Mouse (Mus musculus): Measurements from ENCODE around the gene Scaf4.

Scaf4 gene

GRCm38 (mm10) chr16:90283905-90284891 is at the start of gene Scaf4:
Gene Scaf4, minus strand, starts transcription at chr16:90284503.
- DNase-seq (ENCODE audit: low spot score in 2 of 2) = peak; percentile 86 to 92

DNA sequence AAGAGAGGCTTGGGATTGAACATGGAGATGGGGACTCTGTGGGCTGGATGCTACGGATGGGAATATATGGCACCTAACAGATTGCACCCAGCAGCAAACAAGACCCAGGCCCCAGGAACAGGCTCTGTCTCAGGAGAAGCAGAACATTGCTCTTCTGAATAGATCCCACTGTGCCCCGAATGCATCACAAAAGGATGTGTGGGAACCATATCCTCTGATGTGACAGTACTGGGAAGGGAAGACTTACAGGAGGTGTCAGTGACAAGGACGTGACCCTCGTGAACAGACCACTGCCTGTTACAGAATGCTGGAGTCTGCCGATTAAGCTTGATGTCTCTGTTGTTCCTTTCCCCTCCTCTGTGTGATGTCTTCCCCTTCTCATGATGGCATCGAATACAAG is 48.2 kb upstream of the Scaf4 start:
- no peak for DNase-seq (ENCODE audit: low spot score in 2 of 2)

DNA sequence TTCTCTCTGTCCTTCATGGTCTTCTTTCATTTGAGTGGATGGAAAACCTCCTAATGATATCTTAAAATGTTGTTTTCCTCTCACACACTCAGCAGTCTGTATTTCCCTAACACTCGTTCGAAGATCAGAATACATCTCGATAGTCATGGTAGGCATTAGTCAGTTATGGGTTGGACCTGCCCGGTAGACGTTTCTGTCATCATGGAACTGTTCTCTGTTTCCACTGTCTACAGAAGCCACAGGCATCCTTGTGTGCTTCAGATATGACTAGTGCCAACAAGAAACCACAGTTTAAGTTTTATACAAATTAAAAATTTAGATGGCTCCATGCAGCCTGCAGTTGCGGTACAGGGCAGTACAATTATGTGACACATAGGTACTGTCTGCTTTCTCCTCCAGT is 46.7 kb upstream of the Scaf4 start:
- DNase-seq (ENCODE audit: low spot score in 2 of 2) = no peak

DNA sequence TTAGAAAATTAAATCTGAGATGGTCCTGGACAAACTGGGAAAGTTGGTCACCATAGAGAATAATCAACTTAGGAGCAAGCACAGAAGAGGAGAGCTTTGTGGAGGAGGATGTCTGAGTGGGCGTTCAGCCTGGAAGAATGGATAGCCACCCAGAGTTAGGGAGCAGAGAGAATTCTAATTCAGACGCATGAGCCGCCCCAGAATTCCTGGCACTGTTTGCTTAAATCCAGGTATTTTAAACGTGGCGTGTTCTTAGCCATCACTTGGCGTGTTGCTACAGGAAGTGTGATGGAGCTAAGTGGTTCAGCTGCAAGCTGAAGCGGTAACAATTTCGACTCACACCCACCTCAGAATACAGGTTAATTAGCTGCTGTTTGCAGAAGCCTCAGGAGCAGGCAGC is 45.2 kb upstream of the Scaf4 start:
- no peak for DNase-seq (ENCODE audit: low spot score in 2 of 2)

- peak; percentile 82 to 87 for DNase-seq (ENCODE audit: low spot score in 2 of 2)
These were observed 38.7 kb upstream of the Scaf4 start for GRCm38 (mm10) chr16:90322850-90323528.

DNA sequence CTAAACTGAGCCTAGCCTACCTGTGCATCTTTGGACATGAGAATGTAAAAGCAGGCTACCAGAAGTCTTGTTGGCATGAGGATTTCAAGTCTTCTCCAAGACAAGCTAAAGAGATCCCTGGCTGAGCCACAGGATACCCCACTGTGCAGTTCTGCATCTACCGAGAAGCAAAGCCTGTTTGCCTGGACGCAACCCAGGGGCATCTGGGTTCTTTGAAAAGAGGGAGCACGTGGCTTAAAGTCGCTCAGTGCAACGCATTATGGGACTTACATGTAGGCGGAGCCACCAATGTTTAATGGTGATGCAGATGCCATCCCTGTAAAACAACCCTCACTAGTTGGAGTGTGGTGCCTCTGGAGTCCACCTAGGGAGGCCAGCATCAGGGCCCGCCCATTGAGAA is 35.0 kb upstream of the Scaf4 start:
- DNase-seq (ENCODE audit: low spot score in 2 of 2) = no peak

DNA sequence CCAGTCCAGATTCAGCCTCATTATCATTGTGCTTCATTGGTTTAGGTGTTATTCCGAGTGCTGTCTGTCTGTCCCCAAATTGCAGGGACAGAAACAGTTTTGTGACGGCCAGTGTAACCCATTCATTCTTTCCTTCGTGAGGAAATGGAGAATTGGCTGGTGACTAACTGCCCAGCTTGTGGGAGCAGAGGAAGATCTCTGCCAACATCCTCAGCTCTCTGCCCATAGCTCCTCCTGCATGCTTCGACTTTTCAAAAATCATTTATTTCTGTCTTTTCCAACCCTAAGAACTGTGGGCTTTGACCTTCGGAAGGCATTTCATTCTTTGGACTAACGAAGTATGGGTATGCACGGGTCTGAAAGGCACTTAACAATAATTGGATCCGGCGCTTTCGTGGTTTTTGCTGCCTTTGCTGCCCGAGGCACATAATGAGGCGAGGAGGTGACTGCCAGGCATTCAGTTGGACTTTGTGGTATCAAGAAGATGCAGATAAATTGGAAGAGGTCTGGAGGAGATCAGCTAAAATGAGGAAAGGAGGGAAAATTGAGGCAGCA is 34.1 kb upstream of the Scaf4 start:
- DNase-seq (ENCODE audit: low spot score in 2 of 2) = no peak

DNA sequence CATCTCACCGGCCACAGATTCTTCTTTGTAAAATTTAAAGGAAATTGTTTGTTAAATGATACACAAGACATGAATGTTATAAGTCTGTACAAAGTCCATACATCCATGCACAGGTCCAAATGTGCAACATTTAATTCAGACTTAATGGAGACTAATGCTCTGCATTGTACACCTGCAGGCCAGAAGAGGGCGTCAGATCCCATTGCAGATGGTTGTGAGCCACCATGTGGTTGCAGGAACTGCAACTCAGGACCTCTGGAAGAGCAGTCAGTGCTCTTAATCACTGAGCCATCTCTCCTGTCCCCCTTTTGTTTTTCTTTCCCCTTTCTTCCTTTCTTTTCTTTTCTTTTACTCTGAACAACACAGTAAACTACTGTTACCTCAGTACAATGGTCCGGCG is 33.5 kb upstream of the Scaf4 start:
- no peak for DNase-seq (ENCODE audit: low spot score in 2 of 2)

DNA sequence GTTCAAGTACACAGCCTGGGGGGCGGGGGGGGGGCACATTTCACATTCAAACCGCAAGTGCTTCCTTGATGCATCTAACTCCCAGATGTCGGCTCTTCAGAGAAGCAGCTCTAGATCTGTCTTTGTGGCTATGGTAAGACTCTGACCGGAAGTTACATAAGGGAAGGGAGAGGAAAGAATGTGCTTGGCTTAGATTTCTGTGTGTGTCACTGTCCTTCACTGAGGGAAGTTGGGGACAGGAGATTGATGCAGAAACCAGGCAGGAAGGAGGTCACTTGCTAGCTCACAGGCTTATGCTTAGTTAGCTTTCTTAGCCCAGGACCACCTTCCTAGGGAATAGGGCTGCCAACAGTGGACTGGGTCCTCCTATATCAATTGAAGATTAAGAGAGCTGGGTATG is 31.6 kb upstream of the Scaf4 start:
- DNase-seq (ENCODE audit: low spot score in 2 of 2) = no peak

- no peak for DNase-seq (ENCODE audit: low spot score in 2 of 2)
These were observed 28.3 kb upstream of the Scaf4 start for GRCm38 (mm10) chr16:90312449-90313082.

- no peak for DNase-seq (ENCODE audit: low spot score in 2 of 2)
These were observed 26.3 kb upstream of the Scaf4 start for GRCm38 (mm10) chr16:90310488-90311135.

- no peak for DNase-seq (ENCODE audit: low spot score in 2 of 2)
These were observed 25.5 kb upstream of the Scaf4 start for GRCm38 (mm10) chr16:90309784-90310183.

DNA sequence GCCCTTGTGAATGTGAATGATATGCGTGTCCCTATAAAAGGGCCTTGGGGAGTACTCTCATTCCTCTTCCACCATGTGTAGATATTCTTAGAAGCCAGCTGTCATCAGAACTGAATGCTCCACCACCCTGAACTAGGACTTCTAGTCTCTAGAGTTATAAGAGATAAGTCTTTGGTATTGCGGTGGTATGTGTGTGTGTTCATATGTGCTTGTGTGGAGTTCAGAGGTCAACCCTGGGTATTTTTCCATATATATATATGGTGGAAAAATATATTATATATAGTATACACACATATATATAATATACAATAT is 19.6 kb upstream of the Scaf4 start:
- DNase-seq (ENCODE audit: low spot score in 2 of 2) = no peak

GRCm38 (mm10) chr16:90303286-90303987 is 19.1 kb upstream of the Scaf4 start:
- no peak for DNase-seq (ENCODE audit: low spot score in 2 of 2)

DNA sequence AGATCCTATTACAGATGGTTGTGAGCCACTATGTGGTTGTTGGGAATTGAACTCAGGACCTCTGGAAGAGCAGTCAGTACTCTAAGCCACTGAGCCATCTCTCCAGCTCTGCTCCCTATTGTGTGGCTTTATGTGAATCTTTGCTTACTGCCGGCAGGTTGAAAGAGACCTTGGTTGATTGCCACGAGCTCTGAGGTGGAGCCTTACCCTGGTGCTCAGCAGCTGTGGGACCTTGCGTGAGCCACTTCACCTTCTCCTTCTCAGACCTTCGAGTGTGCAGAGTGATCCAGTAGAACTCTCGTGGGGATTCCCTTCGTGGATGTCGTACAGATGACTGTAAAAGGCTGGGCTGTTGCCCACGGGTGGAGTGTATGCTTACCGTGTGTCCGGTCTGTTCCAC is 17.4 kb upstream of the Scaf4 start:
- no peak for DNase-seq (ENCODE audit: low spot score in 2 of 2)

- DNase-seq (ENCODE audit: low spot score in 2 of 2) = no peak
These were observed 16.6 kb upstream of the Scaf4 start for GRCm38 (mm10) chr16:90300896-90301295.

GRCm38 (mm10) chr16:90299591-90299990 is 15.3 kb upstream of the Scaf4 start:
- no peak for DNase-seq (ENCODE audit: low spot score in 2 of 2)

DNA sequence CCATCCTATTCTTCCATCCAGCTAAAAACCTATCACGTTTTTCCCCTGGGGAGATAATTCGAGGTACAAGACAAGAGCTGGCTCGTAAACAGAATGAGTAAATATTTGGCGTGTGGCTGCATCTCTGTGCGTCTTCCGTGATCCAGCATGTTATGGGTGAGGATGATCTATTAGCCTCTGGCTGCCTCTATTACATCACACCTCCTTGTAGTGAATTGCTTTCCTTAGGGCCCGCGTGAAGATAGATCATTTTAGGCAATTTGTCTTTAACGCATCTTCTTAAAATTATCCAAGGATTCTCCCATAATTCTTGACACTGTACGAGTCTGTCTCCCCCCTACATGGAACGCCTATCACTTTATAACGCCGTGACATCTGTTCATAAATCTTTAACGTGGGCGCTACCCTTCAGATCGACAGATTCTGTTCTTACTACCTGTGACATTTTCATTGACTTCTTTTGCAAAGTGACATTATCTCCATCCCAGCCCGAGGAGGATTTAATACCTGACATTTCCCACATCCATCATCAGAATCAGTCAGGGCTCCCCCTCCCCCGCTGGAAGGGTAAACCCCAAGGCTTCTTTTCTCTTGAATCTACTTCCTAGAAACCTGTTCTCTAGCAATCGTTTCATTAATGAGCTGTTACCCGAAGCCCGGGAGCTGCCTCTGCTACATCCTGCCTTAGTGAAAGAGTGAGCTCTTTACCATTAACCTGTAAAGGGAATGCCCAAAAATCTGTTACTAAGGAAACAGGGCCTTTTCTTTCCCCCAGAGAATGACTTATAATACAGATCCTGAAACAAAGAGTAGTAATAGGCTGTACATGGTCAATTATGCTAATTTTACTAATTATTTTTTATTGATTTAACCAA is 14.4 kb upstream of the Scaf4 start:
- DNase-seq (ENCODE audit: low spot score in 2 of 2) = no peak

DNA sequence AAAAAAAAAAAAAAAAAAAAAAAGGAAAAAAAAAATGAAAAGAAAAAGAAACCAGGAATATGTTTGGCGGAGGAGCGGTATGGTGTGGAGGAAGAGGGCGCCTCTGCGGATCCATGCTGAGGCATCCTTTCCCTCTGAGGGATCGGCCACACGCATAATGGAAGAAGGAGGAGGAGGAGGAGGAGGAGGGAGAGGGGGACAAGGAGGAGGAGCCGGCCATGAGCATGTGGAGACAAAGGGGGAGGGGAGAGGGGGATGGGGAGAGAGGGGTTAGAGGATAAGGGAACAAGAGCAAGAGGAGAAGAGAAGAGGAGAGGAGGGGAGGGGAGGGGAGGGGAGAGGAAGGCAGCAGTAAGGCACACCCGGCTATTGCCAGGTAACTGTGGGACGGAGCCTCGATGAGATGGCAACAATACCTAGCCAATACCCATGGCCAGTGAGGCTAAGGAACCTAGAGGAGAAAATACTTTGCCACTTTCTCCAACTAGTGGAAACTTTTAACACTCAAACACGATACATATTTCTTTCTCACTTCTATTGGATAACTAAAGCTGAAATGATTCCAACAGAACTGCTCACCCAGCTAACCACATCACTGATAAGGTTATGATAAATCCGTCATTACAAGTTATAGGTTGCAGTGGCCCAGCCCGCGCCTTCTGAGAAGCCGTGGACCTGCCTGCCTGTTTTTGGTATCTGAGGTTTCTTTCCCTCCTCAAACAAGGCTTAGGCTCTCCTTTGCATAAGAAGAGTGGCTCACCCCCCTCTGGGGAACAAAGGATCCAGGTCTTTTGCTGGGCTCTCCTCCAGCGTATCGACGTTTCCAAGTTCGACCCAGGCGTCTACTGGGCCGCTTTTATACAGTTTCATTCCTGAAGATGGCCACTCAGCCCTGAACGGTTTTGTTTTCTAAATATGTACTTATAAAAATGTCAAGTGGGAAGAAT is 13.4 kb upstream of the Scaf4 start:
- DNase-seq (ENCODE audit: low spot score in 2 of 2) = no peak

All from frontal cortex, postnatal 25 days (tissue).